Mouse (Mus musculus): Measurements from ENCODE around the gene Snx10. TPM values are rescaled to one million over a fixed set of nuclear protein-coding genes. Genes with fewer than 3 reads are reported as not detected.

Gene Snx10
- polyA plus RNA-seq, 2 experiments = 5.7 to 11.2 TPM

DNA sequence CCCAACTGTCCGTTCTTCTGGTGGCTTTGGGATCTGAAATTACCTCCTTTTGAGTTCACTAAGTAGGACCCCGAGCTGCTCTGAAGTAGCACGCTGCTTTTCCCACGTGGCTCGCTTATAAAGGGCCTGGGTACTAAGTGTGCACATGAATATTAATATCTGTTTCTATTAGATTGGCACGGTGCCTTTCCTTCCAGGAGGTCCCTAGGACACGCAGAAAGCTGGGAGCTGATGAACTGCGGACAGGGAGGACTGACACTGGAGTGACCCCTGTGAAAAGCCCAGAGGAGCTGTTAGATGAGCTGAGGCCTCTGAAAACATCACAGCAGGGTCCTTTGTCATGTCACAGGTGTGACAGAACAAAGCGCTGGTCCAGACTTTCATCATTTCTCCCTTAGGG, 57.7 kb downstream of the Snx10 start:
- WGBS = 82% methylated on average over 9 of the region's 9 CpGs
- Histone ChIP-seq H3K4me2 (replicated peaks; ENCODE audit: low read depth, low read length, severe bottlenecking) (no peak overlapping the region), H3K27ac (replicated peaks; ENCODE audit: low read depth, low read length) (no peak overlapping the region), H3K4me3 (replicated peaks; ENCODE audit: low read length) (no peak overlapping the region), H3K27me3 (ENCODE audit: control insufficient read depth, insufficient read depth, low read length) (no peaks in the 10 kb centered on the region), H3K9me3 (ENCODE audit: control insufficient read depth, low read length) (no peaks in the 10 kb centered on the region), H3K4me1 (ENCODE audit: control insufficient read depth, insufficient read depth, low read length) (no peaks in the 10 kb centered on the region), H3K36me3 (ENCODE audit: control insufficient read depth, insufficient read depth, low read length) (no peaks in the 10 kb centered on the region), H3K9ac (ENCODE audit: low read depth, low read length, severe bottlenecking) (no peak overlapping the region)
- DNase-seq (ENCODE audit: low spot score) = no peak
- no peak for TF ChIP-seq POLR2A (IDR thresholded peaks at IDR 0.05; ENCODE audit: borderline replicate concordance, extremely low read depth, insufficient read depth, insufficient read length)
- no peak for ATAC-seq (ENCODE audit: low FRiP score, low read depth)

DNA sequence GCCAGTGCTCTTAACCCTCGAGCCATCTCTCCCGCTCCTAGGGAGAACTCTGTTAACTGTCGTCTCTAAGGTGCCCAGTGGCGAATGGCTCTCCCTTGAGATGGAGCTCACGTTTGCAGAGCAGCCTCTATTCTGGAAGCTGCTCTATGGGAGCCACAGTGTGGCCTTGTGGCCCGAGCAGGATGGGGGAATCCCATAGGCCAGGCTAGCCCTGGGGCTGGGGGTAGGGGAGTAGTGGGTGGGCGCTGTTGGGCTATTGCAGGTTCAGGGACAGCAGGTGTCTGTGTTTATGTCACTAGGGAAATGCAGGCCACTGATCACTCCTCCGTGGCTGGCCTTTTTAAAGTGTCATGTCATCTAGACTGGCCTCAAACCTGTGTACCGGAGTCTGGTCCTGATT, 58.4 kb downstream of the Snx10 start:
- Histone ChIP-seq H3K4me1 (ENCODE audit: control insufficient read depth, insufficient read depth, low read length) (no peaks in the 10 kb centered on the region), H3K4me3 (replicated peaks; ENCODE audit: low read length) (no peak overlapping the region), H3K9ac (ENCODE audit: low read depth, low read length, severe bottlenecking) (no peak overlapping the region), H3K4me2 (replicated peaks; ENCODE audit: low read depth, low read length, severe bottlenecking) (no peak overlapping the region), H3K27me3 (ENCODE audit: control insufficient read depth, insufficient read depth, low read length) (no peaks in the 10 kb centered on the region), H3K9me3 (ENCODE audit: control insufficient read depth, low read length) (no peaks in the 10 kb centered on the region), H3K36me3 (ENCODE audit: control insufficient read depth, insufficient read depth, low read length) (no peaks in the 10 kb centered on the region), H3K27ac (replicated peaks; ENCODE audit: low read depth, low read length) (no peak overlapping the region)
- WGBS = 86% methylated on average over 9 of the region's 9 CpGs
- TF ChIP-seq POLR2A (IDR thresholded peaks at IDR 0.05; ENCODE audit: borderline replicate concordance, extremely low read depth, insufficient read depth, insufficient read length) = no peak
- no peak for DNase-seq (ENCODE audit: low spot score)
- ATAC-seq (ENCODE audit: low FRiP score, low read depth) = no peak

- no peak overlapping the region for H3K4me3 ChIP-seq (replicated peaks; ENCODE audit: low read length)
- H3K4me1 ChIP-seq (ENCODE audit: control insufficient read depth, insufficient read depth, low read length) = peaks cover 4% of the 10 kb centered on the region; the same call in 1 of the 2 replicates
- no peaks in the 10 kb centered on the region for H3K9me3 ChIP-seq (ENCODE audit: control insufficient read depth, low read length)
- ATAC-seq (ENCODE audit: low FRiP score, low read depth) = peak; percentile 39; the same call in 1 of the 2 replicates
- TF ChIP-seq POLR2A (IDR thresholded peaks at IDR 0.05; ENCODE audit: borderline replicate concordance, extremely low read depth, insufficient read depth, insufficient read length) = no peak
- no peaks in the 10 kb centered on the region; the same call in 1 of the 2 replicates for H3K27me3 ChIP-seq (ENCODE audit: control insufficient read depth, insufficient read depth, low read length)
- no peaks in the 10 kb centered on the region for H3K36me3 ChIP-seq (ENCODE audit: control insufficient read depth, insufficient read depth, low read length)
- DNase-seq (ENCODE audit: low spot score) = peak; percentile 61
- 27% methylated on average over 8 of the region's 8 CpGs for WGBS
- H3K9ac ChIP-seq (ENCODE audit: low read depth, low read length, severe bottlenecking) = no peak overlapping the region
- H3K27ac ChIP-seq (replicated peaks; ENCODE audit: low read depth, low read length) = no peak overlapping the region
- H3K4me2 ChIP-seq (replicated peaks; ENCODE audit: low read depth, low read length, severe bottlenecking) = no peak overlapping the region
These were observed 62.3 kb downstream of the Snx10 start for GRCm38 (mm10) chr6:51585980-51586379.

GRCm38 (mm10) chr6:51587266-51587665, 63.6 kb downstream of the Snx10 start:
- no peak overlapping the region for H3K9ac ChIP-seq (ENCODE audit: low read depth, low read length, severe bottlenecking)
- no peaks in the 10 kb centered on the region for H3K9me3 ChIP-seq (ENCODE audit: control insufficient read depth, low read length)
- ATAC-seq (ENCODE audit: low FRiP score, low read depth) (no peak), DNase-seq (ENCODE audit: low spot score) (no peak)
- no peaks in the 10 kb centered on the region; the same call in 1 of the 2 replicates for H3K27me3 ChIP-seq (ENCODE audit: control insufficient read depth, insufficient read depth, low read length)
- 65% methylated on average over 3 of the region's 3 CpGs for WGBS
- no peak overlapping the region for H3K4me2 ChIP-seq (replicated peaks; ENCODE audit: low read depth, low read length, severe bottlenecking)
- H3K4me3 ChIP-seq (replicated peaks; ENCODE audit: low read length) = no peak overlapping the region
- no peak overlapping the region for H3K27ac ChIP-seq (replicated peaks; ENCODE audit: low read depth, low read length)
- H3K4me1 ChIP-seq (ENCODE audit: control insufficient read depth, insufficient read depth, low read length) = peaks cover 4% of the 10 kb centered on the region; the same call in 1 of the 2 replicates
- no peak for TF ChIP-seq POLR2A (IDR thresholded peaks at IDR 0.05; ENCODE audit: borderline replicate concordance, extremely low read depth, insufficient read depth, insufficient read length)
- no peaks in the 10 kb centered on the region for H3K36me3 ChIP-seq (ENCODE audit: control insufficient read depth, insufficient read depth, low read length)

- Histone ChIP-seq H3K9me3 (ENCODE audit: control insufficient read depth, low read length) (no peaks in the 10 kb centered on the region), H3K4me1 (ENCODE audit: control insufficient read depth, insufficient read depth, low read length) (peaks cover 9% of the 10 kb centered on the region; the same call in 1 of the 2 replicates), H3K9ac (ENCODE audit: low read depth, low read length, severe bottlenecking) (no peak overlapping the region), H3K27me3 (ENCODE audit: control insufficient read depth, insufficient read depth, low read length) (no peaks in the 10 kb centered on the region; the same call in 1 of the 2 replicates), H3K27ac (replicated peaks; ENCODE audit: low read depth, low read length) (no peak overlapping the region), H3K4me3 (replicated peaks; ENCODE audit: low read length) (no peak overlapping the region), H3K4me2 (replicated peaks; ENCODE audit: low read depth, low read length, severe bottlenecking) (no peak overlapping the region), H3K36me3 (ENCODE audit: control insufficient read depth, insufficient read depth, low read length) (no peaks in the 10 kb centered on the region)
- TF ChIP-seq POLR2A (IDR thresholded peaks at IDR 0.05; ENCODE audit: borderline replicate concordance, extremely low read depth, insufficient read depth, insufficient read length) = no peak
- DNase-seq (ENCODE audit: low spot score) (no peak), ATAC-seq (ENCODE audit: low FRiP score, low read depth) (no peak)
- WGBS = 51% methylated on average over 1 of the region's 1 CpGs
These were observed 67.6 kb downstream of the Snx10 start for GRCm38 (mm10) chr6:51591264-51591663.

GRCm38 (mm10) chr6:51591844-51592243, 68.1 kb downstream of the Snx10 start:
- Histone ChIP-seq H3K4me2 (replicated peaks; ENCODE audit: low read depth, low read length, severe bottlenecking) (peak overlapping the region; percentile 96), H3K27ac (replicated peaks; ENCODE audit: low read depth, low read length) (no peak overlapping the region), H3K9ac (ENCODE audit: low read depth, low read length, severe bottlenecking) (no peak overlapping the region), H3K27me3 (ENCODE audit: control insufficient read depth, insufficient read depth, low read length) (no peaks in the 10 kb centered on the region; the same call in 1 of the 2 replicates), H3K36me3 (ENCODE audit: control insufficient read depth, insufficient read depth, low read length) (no peaks in the 10 kb centered on the region), H3K9me3 (ENCODE audit: control insufficient read depth, low read length) (no peaks in the 10 kb centered on the region), H3K4me3 (replicated peaks; ENCODE audit: low read length) (peak overlapping the region; percentile 50), H3K4me1 (ENCODE audit: control insufficient read depth, insufficient read depth, low read length) (peaks cover 9% of the 10 kb centered on the region; the same call in 1 of the 2 replicates)
- TF ChIP-seq POLR2A (IDR thresholded peaks at IDR 0.05; ENCODE audit: borderline replicate concordance, extremely low read depth, insufficient read depth, insufficient read length) = no peak
- DNase-seq (ENCODE audit: low spot score) (no peak), ATAC-seq (ENCODE audit: low FRiP score, low read depth) (no peak)
- WGBS = 31% methylated on average over 3 of the region's 3 CpGs
